ENCODE assay signal across 10 mouse cellular contexts in the genomic region with DNA sequence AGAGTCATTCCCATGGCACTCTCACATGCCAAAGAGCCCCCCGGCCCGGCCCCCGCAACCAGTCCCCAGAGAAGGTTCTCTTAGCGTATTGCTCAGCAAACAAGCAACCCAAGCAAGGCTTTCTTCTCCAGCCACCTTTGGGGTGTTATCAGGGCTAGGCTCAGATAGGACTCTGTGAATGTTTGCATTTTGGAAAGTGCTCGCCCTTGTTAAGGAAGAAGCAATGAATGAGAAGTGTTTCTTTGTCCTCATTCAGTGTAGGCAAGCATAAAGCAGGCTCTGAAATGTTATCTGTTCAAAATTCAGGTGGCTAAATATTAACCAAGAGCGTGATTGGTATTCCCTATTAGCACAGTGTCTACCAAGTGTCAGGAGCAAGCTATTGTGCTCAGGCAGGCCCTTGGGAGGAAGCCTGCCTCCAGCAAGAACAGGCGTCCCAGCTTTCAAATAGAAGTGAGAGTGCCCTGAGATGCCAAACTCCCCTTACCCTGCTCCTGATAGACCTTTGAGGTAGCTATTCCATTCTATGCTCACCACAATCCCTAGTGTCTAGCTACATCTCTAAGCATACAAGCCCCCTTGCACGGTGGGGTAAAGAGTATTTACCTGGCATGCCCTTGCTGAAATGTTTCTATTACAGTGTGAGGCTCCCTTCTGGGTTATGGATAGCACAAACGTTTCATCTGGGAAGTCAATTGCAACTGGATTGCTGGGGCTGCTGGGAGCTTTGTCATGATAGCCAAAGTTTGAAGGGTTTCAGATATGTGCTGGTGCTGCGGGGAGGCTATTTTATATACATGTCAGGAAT.
DNase-seq lines count a peak whose midpoint lies in the region; ATAC-seq and TF ChIP-seq lines count a peak whose summit lies in the region.
"Had no signal": no experiment of that assay in that cellular context is flagged by ENCODE, and none has a peak within 500 bp of the region (broad histone marks: within the 10 kb centered on the region; RNA-seq: fewer than 3 reads in every experiment).

No protein-coding gene starts in this region.

- peak overlapping the region; percentile 36; the same call in 1 of the 2 replicates for H3K4me3 ChIP-seq in heart, embryonic 10.5 days
- H3K4me3 ChIP-seq in liver, adult 2 months (ENCODE audit: insufficient read depth, low read depth, low read length), result no peak overlapping the region
- H3K4me3 ChIP-seq in liver, postnatal 0 days (ENCODE audit: low read depth, low read length), result no peak overlapping the region
- no peak overlapping the region for H3K4me3 ChIP-seq in embryonic facial prominence, embryonic 15.5 days (replicated peaks)
- no peak overlapping the region for H3K4me3 ChIP-seq in liver, embryonic 15.5 days (replicated peaks)
- H3K4me3 ChIP-seq: neural tube, embryonic 12.5 days had no signal

- no peak for TF ChIP-seq EP300 in liver, postnatal 0 days (IDR thresholded peaks at IDR 0.05; ENCODE audit: low read depth)

- no peak for ATAC-seq in liver, postnatal 0 days
- ATAC-seq in embryonic facial prominence, embryonic 15.5 days (ENCODE audit: insufficient number of reproducible peaks, low FRiP score, low TSS enrichment, low read depth), result no peak
- ATAC-seq in liver, embryonic 15.5 days (ENCODE audit: insufficient read depth), result no peak

- no peak overlapping the region for H3K9ac ChIP-seq in liver, adult 2 months (ENCODE audit: low read depth, low read length)
- H3K9ac ChIP-seq in liver, postnatal 0 days (replicated peaks), result no peak overlapping the region
- no peak overlapping the region for H3K9ac ChIP-seq in embryonic facial prominence, embryonic 15.5 days
- H3K9ac ChIP-seq in liver, embryonic 15.5 days, result no peak overlapping the region
- H3K9ac ChIP-seq: neural tube, embryonic 12.5 days had no signal

- H3K9me3 ChIP-seq in heart, embryonic 10.5 days, result no peaks in the 10 kb centered on the region
- H3K9me3 ChIP-seq in liver, postnatal 0 days (ENCODE audit: low read length), result no peaks in the 10 kb centered on the region
- H3K9me3 ChIP-seq in embryonic facial prominence, embryonic 15.5 days (replicated peaks), result no peaks in the 10 kb centered on the region
- no peaks in the 10 kb centered on the region for H3K9me3 ChIP-seq in liver, embryonic 15.5 days (replicated peaks)
- H3K9me3 ChIP-seq: neural tube, embryonic 12.5 days had no signal

- peak; percentile 51 for DNase-seq in heart, embryonic 10.5 days (ENCODE audit: low spot score)
- no peak for DNase-seq in heart, adult 9 months (ENCODE audit: low spot score in 2 of 2)
- DNase-seq in liver, adult 2 months (ENCODE audit: extremely low read depth, low read depth, low spot score), result peak; percentile 90
- DNase-seq in liver, postnatal 0 days, result no peak
- DNase-seq in B cell, adult 2 months, result no peak
- no peak for DNase-seq in urinary bladder, postnatal 25 days (ENCODE audit: low spot score)
- DNase-seq: layer of hippocampus, postnatal 36 days had no signal

- H3K4me2 ChIP-seq in liver, postnatal 0 days (ENCODE audit: low read depth, low read length), result no peak overlapping the region
- H3K4me2 ChIP-seq in embryonic facial prominence, embryonic 15.5 days (replicated peaks), result no peak overlapping the region
- H3K4me2 ChIP-seq in liver, embryonic 15.5 days, result no peak overlapping the region
- H3K4me2 ChIP-seq: neural tube, embryonic 12.5 days had no signal

- H3K36me3 ChIP-seq in heart, embryonic 10.5 days, result no peaks in the 10 kb centered on the region
- H3K36me3 ChIP-seq in liver, adult 2 months (ENCODE audit: control insufficient read depth, insufficient read depth, low read length), result no peaks in the 10 kb centered on the region
- no peaks in the 10 kb centered on the region for H3K36me3 ChIP-seq in liver, postnatal 0 days (replicated peaks; ENCODE audit: insufficient read depth, low read length)
- no peaks in the 10 kb centered on the region for H3K36me3 ChIP-seq in embryonic facial prominence, embryonic 15.5 days
- H3K36me3 ChIP-seq in liver, embryonic 15.5 days (replicated peaks), result no peaks in the 10 kb centered on the region
- H3K36me3 ChIP-seq: neural tube, embryonic 12.5 days had no signal

- H3K27ac ChIP-seq in heart, embryonic 10.5 days, result peak overlapping the region; percentile 92
- peak overlapping the region; percentile 10; the same call in 1 of the 2 replicates for H3K27ac ChIP-seq in liver, adult 2 months (replicated peaks; ENCODE audit: insufficient read depth, low read depth, low read length)
- no peak overlapping the region for H3K27ac ChIP-seq in liver, postnatal 0 days (ENCODE audit: low read depth)
- H3K27ac ChIP-seq in embryonic facial prominence, embryonic 15.5 days (replicated peaks), result peak overlapping the region; percentile 70
- peak overlapping the region; percentile 57; the same call in 1 of the 2 replicates for H3K27ac ChIP-seq in liver, embryonic 15.5 days (replicated peaks)
- H3K27ac ChIP-seq: neural tube, embryonic 12.5 days had no signal

- H3K79me2 ChIP-seq in liver, adult 2 months (ENCODE audit: control insufficient read depth, insufficient read depth, low read length), result no peaks in the 10 kb centered on the region

- no peak for TF ChIP-seq CTCF in liver, adult 2 months (IDR thresholded peaks at IDR 0.05; ENCODE audit: low read depth, low read length)
- TF ChIP-seq CTCF in liver, postnatal 0 days (IDR thresholded peaks at IDR 0.05; ENCODE audit: low read depth), result no peak

- TF ChIP-seq POLR2A in liver, adult 2 months (IDR thresholded peaks at IDR 0.05; ENCODE audit: extremely low read depth, insufficient read depth, low read length), result no peak

- H3K27me3 ChIP-seq in heart, embryonic 10.5 days (ENCODE audit: insufficient read depth, poor library complexity, severe bottlenecking), result no peaks in the 10 kb centered on the region
- H3K27me3 ChIP-seq in liver, adult 2 months (ENCODE audit: control insufficient read depth, insufficient read depth, low read length), result no peaks in the 10 kb centered on the region
- no peaks in the 10 kb centered on the region for H3K27me3 ChIP-seq in liver, postnatal 0 days (ENCODE audit: insufficient read depth, low read length)
- H3K27me3 ChIP-seq in embryonic facial prominence, embryonic 15.5 days, result no peaks in the 10 kb centered on the region
- H3K27me3 ChIP-seq in liver, embryonic 15.5 days, result no peaks in the 10 kb centered on the region
- H3K27me3 ChIP-seq: neural tube, embryonic 12.5 days had no signal

- peaks cover 82% of the 10 kb centered on the region for H3K4me1 ChIP-seq in heart, embryonic 10.5 days
- peaks cover 42% of the 10 kb centered on the region for H3K4me1 ChIP-seq in liver, adult 2 months (ENCODE audit: control insufficient read depth, insufficient read depth, low read length)
- H3K4me1 ChIP-seq in liver, postnatal 0 days (ENCODE audit: insufficient read depth), result peaks cover 73% of the 10 kb centered on the region
- peaks cover 39% of the 10 kb centered on the region for H3K4me1 ChIP-seq in embryonic facial prominence, embryonic 15.5 days
- H3K4me1 ChIP-seq in liver, embryonic 15.5 days (replicated peaks), result peaks cover 87% of the 10 kb centered on the region

- WGBS in heart, embryonic 10.5 days, result 36% methylated on average over 10 of the region's 10 CpGs
- WGBS in liver, adult 2 months, result 40% methylated on average over 10 of the region's 10 CpGs
- WGBS in liver, postnatal 0 days (ENCODE audit: insufficient replicate concordance), result 56% methylated on average over 10 of the region's 10 CpGs
- 71% methylated on average over 10 of the region's 10 CpGs for WGBS in embryonic facial prominence, embryonic 15.5 days
- 52% methylated on average over 10 of the region's 10 CpGs for WGBS in liver, embryonic 15.5 days (ENCODE audit: insufficient replicate concordance)

Comparison
In these comparisons a context has a peak if more than half of its experiments do, and no peak if none do; other contexts are left out.
1. DNase-seq: peak in heart, embryonic 10.5 days (single experiment) and liver, adult 2 months (single experiment); none in heart, adult 9 months (0 of 2), liver, postnatal 0 days (single experiment), B cell, adult 2 months (0 of 2) and urinary bladder, postnatal 25 days (single experiment).